Mouse (Mus musculus): ENCODE data around the gene Manbal. TPM values are rescaled to one million over a fixed set of nuclear protein-coding genes. Genes with fewer than 3 reads are reported as not detected.

Manbal gene
- total and polyA plus RNA-seq, 3 experiments: 28.4 to 65.7 TPM; not detected in 1

DNA sequence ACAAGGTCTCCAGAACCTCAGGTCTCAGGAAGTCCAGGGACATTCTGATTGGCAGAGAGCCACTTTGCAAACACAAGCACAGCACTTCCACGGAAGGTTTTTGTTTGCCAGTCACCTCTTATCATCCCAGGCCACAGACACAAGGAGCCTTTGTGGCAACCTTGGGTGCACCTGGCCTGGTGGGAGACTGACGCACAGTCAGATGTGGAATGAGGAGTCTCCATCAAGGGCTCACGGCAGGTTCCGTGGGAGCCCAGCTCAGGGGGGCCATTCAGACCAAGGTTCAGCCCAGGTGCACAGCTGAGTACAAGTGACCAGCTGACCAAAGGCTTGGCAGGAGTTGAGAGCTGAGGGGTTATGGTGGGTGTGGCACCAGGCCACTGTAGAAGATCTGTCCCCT lies 30.0 kb downstream of the Manbal start:
- Histone ChIP-seq H3K79me2 (ENCODE audit: control insufficient read depth, insufficient read depth, low read length, poor library complexity) (no peaks in the 10 kb centered on the region), H3K27ac (ENCODE audit: control insufficient read depth, low read depth, low read length) (no peak overlapping the region), H3K9ac (ENCODE audit: control insufficient read depth, low read depth, low read length, poor library complexity, severe bottlenecking) (no peak overlapping the region), H3K36me3 (ENCODE audit: control insufficient read depth in 1 of 2, insufficient read depth in 2 of 2, low read length in 2 of 2) (no peaks in the 10 kb centered on the region; a peak in 1 of 4 replicates), H3K27me3 (ENCODE audit: control insufficient read depth in 1 of 2, insufficient read depth in 2 of 2, low read length in 2 of 2) (no peaks in the 10 kb centered on the region), H3K4me1 (ENCODE audit: control insufficient read depth in 1 of 2, insufficient read depth in 2 of 2, low read length in 2 of 2) (no peaks in the 10 kb centered on the region), H3K9me3 (replicated peaks; ENCODE audit: insufficient read depth, low read length) (no peaks in the 10 kb centered on the region), H3K4me3 (ENCODE audit: control insufficient read depth in 1 of 2, insufficient read depth in 1 of 2, low read depth in 2 of 2, low read length in 2 of 2) (no peak overlapping the region)
- DNase-seq (ENCODE audit: low read depth, low spot score): no peak
- TF ChIP-seq POLR2AphosphoS5 (IDR thresholded peaks at IDR 0.05; ENCODE audit: borderline replicate concordance, low read depth, low read length) (no peak), POLR2AphosphoS2 (IDR thresholded peaks at IDR 0.05; ENCODE audit: low read length) (no peak; the same call in 1 of the 2 replicates), MEF2A (IDR thresholded peaks at IDR 0.05; ENCODE audit: extremely low read depth, insufficient replicate concordance, low read depth, low read length, poor library complexity, severe bottlenecking) (no peak), ETS1 (IDR thresholded peaks at IDR 0.05; ENCODE audit: low read depth, low read length) (no peak), HCFC1 (IDR thresholded peaks at IDR 0.05; ENCODE audit: low read depth, low read length) (no peak), RCOR1 (IDR thresholded peaks at IDR 0.05; ENCODE audit: low read depth, low read length) (no peak), ZNF384 (IDR thresholded peaks at IDR 0.05; ENCODE audit: low read depth, low read length) (no peak), KAT2A (conservative IDR thresholded peaks at IDR 0.05; ENCODE audit: low read depth, low read length) (no peak), POLR2A (IDR thresholded peaks at IDR 0.05; ENCODE audit: control insufficient read depth in 1 of 2, insufficient read depth in 1 of 2, low read depth in 1 of 2, low read length in 2 of 2, poor library complexity in 1 of 2) (no peak), E2F4 (IDR thresholded peaks at IDR 0.05; ENCODE audit: borderline replicate concordance, low read depth, low read length) (no peak), UBTF (IDR thresholded peaks at IDR 0.05; ENCODE audit: borderline replicate concordance, insufficient read depth, low read depth, low read length) (no peak), MXI1 (IDR thresholded peaks at IDR 0.05; ENCODE audit: low read depth, low read length) (no peak), ZC3H11A (IDR thresholded peaks at IDR 0.05; ENCODE audit: low read depth, low read length) (no peak), BHLHE40 (IDR thresholded peaks at IDR 0.05; ENCODE audit: borderline replicate concordance, low read depth, low read length) (no peak), TCF12 (IDR thresholded peaks at IDR 0.05; ENCODE audit: low read depth, low read length) (no peak), ELF1 (IDR thresholded peaks at IDR 0.05; ENCODE audit: low read depth, low read length) (no peak), CTCF (IDR thresholded peaks at IDR 0.05 in 2 of 3, conservative IDR thresholded peaks at IDR 0.05 in 1 of 3; ENCODE audit: control insufficient read depth in 1 of 3, insufficient read depth in 1 of 3, low read depth in 2 of 3, low read length in 3 of 3, poor library complexity in 1 of 3, severe bottlenecking in 1 of 3) (no peak)

DNA sequence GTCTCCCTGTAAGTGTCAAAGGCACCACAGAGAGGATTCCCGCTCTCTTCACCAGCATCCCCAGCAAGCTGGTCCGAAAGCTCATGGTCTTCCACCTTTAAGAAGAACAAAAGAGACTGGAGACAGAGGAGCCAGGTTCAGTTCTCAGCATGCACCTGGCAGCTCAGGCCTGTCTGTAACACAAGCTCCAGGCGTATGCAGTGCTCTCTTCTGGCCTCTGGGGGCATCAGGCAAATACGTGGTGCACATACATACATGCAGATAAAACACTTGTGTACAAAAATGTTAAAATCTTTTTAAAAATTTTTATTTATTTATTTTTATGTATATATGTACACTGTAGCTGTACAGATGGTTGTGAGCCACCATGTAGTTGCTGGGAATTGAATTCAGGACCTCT lies 31.1 kb downstream of the Manbal start:
- H3K36me3 ChIP-seq (ENCODE audit: control insufficient read depth in 1 of 2, insufficient read depth in 2 of 2, low read length in 2 of 2): no peaks in the 10 kb centered on the region; a peak in 1 of 4 replicates
- peak; percentile 31 for DNase-seq (ENCODE audit: low read depth, low spot score)
- H3K4me1 ChIP-seq (ENCODE audit: control insufficient read depth in 1 of 2, insufficient read depth in 2 of 2, low read length in 2 of 2): no peaks in the 10 kb centered on the region
- no peak overlapping the region for H3K27ac ChIP-seq (ENCODE audit: control insufficient read depth, low read depth, low read length)
- H3K79me2 ChIP-seq (ENCODE audit: control insufficient read depth, insufficient read depth, low read length, poor library complexity): no peaks in the 10 kb centered on the region
- H3K9me3 ChIP-seq (replicated peaks; ENCODE audit: insufficient read depth, low read length): no peaks in the 10 kb centered on the region
- H3K27me3 ChIP-seq (ENCODE audit: control insufficient read depth in 1 of 2, insufficient read depth in 2 of 2, low read length in 2 of 2): no peaks in the 10 kb centered on the region
- H3K4me3 ChIP-seq (ENCODE audit: control insufficient read depth in 1 of 2, insufficient read depth in 1 of 2, low read depth in 2 of 2, low read length in 2 of 2): no peak overlapping the region
- TF ChIP-seq CTCF (IDR thresholded peaks at IDR 0.05 in 2 of 3, conservative IDR thresholded peaks at IDR 0.05 in 1 of 3; ENCODE audit: control insufficient read depth in 1 of 3, insufficient read depth in 1 of 3, low read depth in 2 of 3, low read length in 3 of 3, poor library complexity in 1 of 3, severe bottlenecking in 1 of 3) (peak; percentile 14 to 37 (median 16); a peak in 3 of 6 replicates), TBP (IDR thresholded peaks at IDR 0.05; ENCODE audit: low read depth, low read length) (no peak), GABPA (IDR thresholded peaks at IDR 0.05; ENCODE audit: low read depth, low read length) (no peak)
- no peak overlapping the region for H3K9ac ChIP-seq (ENCODE audit: control insufficient read depth, low read depth, low read length, poor library complexity, severe bottlenecking)

All from MEL (cell line).